In genomic region chr7:79780647-79781626, GRCm38 (mm10) we compare ENCODE assay signal across 8 mouse cellular contexts. TPM values are rescaled to one million over a fixed set of nuclear protein-coding genes. Genes with fewer than 3 reads are reported as not detected.
DNase-seq lines count a peak whose midpoint lies in the region; ATAC-seq and TF ChIP-seq lines count a peak whose summit lies in the region.

No protein-coding gene starts in this region.

- H3K9ac ChIP-seq in embryonic facial prominence, embryonic 12.5 days: no peak overlapping the region
- H3K9ac ChIP-seq in heart, adult 2 months (ENCODE audit: low read depth, low read length): peak overlapping the region; percentile 71
- no peak overlapping the region for H3K9ac ChIP-seq in limb, embryonic 11.5 days (ENCODE audit: low read length)
- no peak overlapping the region for H3K9ac ChIP-seq in midbrain, embryonic 12.5 days (replicated peaks)

- peak; percentile 92 for DNase-seq in 3T3-L1 (ENCODE audit: low read depth, low spot score)
- DNase-seq in adrenal gland, postnatal 25 days: peak; percentile 71
- DNase-seq in heart, adult 2 months: peak; percentile 78 to 82
- DNase-seq in kidney, adult 18-20 months: peak; percentile 87
- peak; percentile 87 for DNase-seq in limb, embryonic 11.5 days (ENCODE audit: low spot score)
- DNase-seq in right cerebral cortex, postnatal 4 days: peak; percentile 75

- no peaks in the 10 kb centered on the region for H3K79me2 ChIP-seq in heart, adult 2 months (replicated peaks; ENCODE audit: control insufficient read depth, insufficient read depth, low read length)

- no peak for TF ChIP-seq POLR2A in heart, adult 2 months (IDR thresholded peaks at IDR 0.05; ENCODE audit: insufficient read depth, low read depth, low read length)

- H3K27me3 ChIP-seq in embryonic facial prominence, embryonic 12.5 days: no peaks in the 10 kb centered on the region
- H3K27me3 ChIP-seq in heart, adult 2 months (ENCODE audit: control insufficient read depth, insufficient read depth, low read length): no peaks in the 10 kb centered on the region
- H3K27me3 ChIP-seq in limb, embryonic 11.5 days (ENCODE audit: control insufficient read depth, insufficient read depth, low read length): no peaks in the 10 kb centered on the region
- H3K27me3 ChIP-seq in midbrain, embryonic 12.5 days: peaks cover 9% of the 10 kb centered on the region; the same call in 1 of the 2 replicates

- no peaks in the 10 kb centered on the region for H3K36me3 ChIP-seq in embryonic facial prominence, embryonic 12.5 days
- H3K36me3 ChIP-seq in heart, adult 2 months (ENCODE audit: control insufficient read depth, insufficient read depth, low read length): no peaks in the 10 kb centered on the region
- no peaks in the 10 kb centered on the region for H3K36me3 ChIP-seq in limb, embryonic 11.5 days (ENCODE audit: control insufficient read depth, insufficient read depth, low read length)
- H3K36me3 ChIP-seq in midbrain, embryonic 12.5 days: no peaks in the 10 kb centered on the region

- H3K9me3 ChIP-seq in embryonic facial prominence, embryonic 12.5 days: no peaks in the 10 kb centered on the region
- H3K9me3 ChIP-seq in limb, embryonic 11.5 days (ENCODE audit: control insufficient read depth, low read length): no peaks in the 10 kb centered on the region
- H3K9me3 ChIP-seq in midbrain, embryonic 12.5 days: no peaks in the 10 kb centered on the region

- H3K4me2 ChIP-seq in embryonic facial prominence, embryonic 12.5 days (replicated peaks): peak overlapping the region; percentile 35
- H3K4me2 ChIP-seq in limb, embryonic 11.5 days (ENCODE audit: low read depth, severe bottlenecking): peak overlapping the region; percentile 18; the same call in 1 of the 2 replicates
- H3K4me2 ChIP-seq in midbrain, embryonic 12.5 days (replicated peaks): peak overlapping the region; percentile 30

- peak; percentile 97 for TF ChIP-seq CTCF in heart, adult 2 months (IDR thresholded peaks at IDR 0.05)

- no peak overlapping the region for H3K27ac ChIP-seq in embryonic facial prominence, embryonic 12.5 days
- H3K27ac ChIP-seq in heart, adult 2 months: peak overlapping the region; percentile 72
- no peak overlapping the region for H3K27ac ChIP-seq in limb, embryonic 11.5 days (replicated peaks; ENCODE audit: low read depth, low read length)
- H3K27ac ChIP-seq in midbrain, embryonic 12.5 days (replicated peaks): no peak overlapping the region

- H3K4me1 ChIP-seq in embryonic facial prominence, embryonic 12.5 days: no peaks in the 10 kb centered on the region; the same call in 1 of the 2 replicates
- peaks cover 4% of the 10 kb centered on the region for H3K4me1 ChIP-seq in heart, adult 2 months (ENCODE audit: control insufficient read depth, insufficient read depth, low read length)
- 0 out of 2 replicates have a peak, but pooled peaks cover 6% of the 10 kb centered on the region for H3K4me1 ChIP-seq in limb, embryonic 11.5 days (ENCODE audit: control insufficient read depth, insufficient read depth, low read length)
- 0 out of 2 replicates have a peak, but pooled peaks cover 7% of the 10 kb centered on the region for H3K4me1 ChIP-seq in midbrain, embryonic 12.5 days

- WGBS in embryonic facial prominence, embryonic 12.5 days: 28% methylated on average over 16 of the region's 16 CpGs
- WGBS in heart, adult 2 months: 18% methylated on average over 16 of the region's 16 CpGs
- WGBS in limb, embryonic 11.5 days: 30% methylated on average over 16 of the region's 16 CpGs
- 31% methylated on average over 16 of the region's 16 CpGs for WGBS in midbrain, embryonic 12.5 days

- ATAC-seq in embryonic facial prominence, embryonic 12.5 days (ENCODE audit: insufficient number of reproducible peaks, insufficient read depth, low FRiP score, low TSS enrichment): 0 out of 2 replicates have a peak, but pooled peaks have one; percentile 41
- ATAC-seq in limb, embryonic 11.5 days (ENCODE audit: insufficient number of reproducible peaks, low FRiP score, low TSS enrichment, low read depth): 0 out of 2 replicates have a peak, but pooled peaks have one; percentile 26
- peak; percentile 19; the same call in 1 of the 2 replicates for ATAC-seq in midbrain, embryonic 12.5 days (ENCODE audit: low FRiP score, low read depth)

- intact Hi-C loops in heart, adult 2 months (cut with DNase I): loop anchor here (5.0 kb wide), 1 partner anchor 136 kb away; no protein-coding TSS in a partner anchor

- no peak for TF ChIP-seq EP300 in heart, adult 2 months (IDR thresholded peaks at IDR 0.05; ENCODE audit: insufficient read depth, low read depth, low read length)

- H3K4me3 ChIP-seq in embryonic facial prominence, embryonic 12.5 days: peak overlapping the region; percentile 9; the same call in 1 of the 2 replicates
- peak overlapping the region; percentile 40 for H3K4me3 ChIP-seq in heart, adult 2 months
- no peak overlapping the region for H3K4me3 ChIP-seq in limb, embryonic 11.5 days (ENCODE audit: low read depth, low read length)
- no peak overlapping the region for H3K4me3 ChIP-seq in midbrain, embryonic 12.5 days

RNA-seq across cellular contexts. Expression of gene Mesp1, which starts 12.7 kb away (rescaled TPM):
- not detected in 2 replicates for total RNA-seq in adrenal gland, postnatal 25 days (2021)
- not detected in 2 replicates for polyA plus RNA-seq in embryonic facial prominence, embryonic 12.5 days (2016; fragmentation: Nextera tagmentation; extraction: Ambion mirVana)
- not detected for total RNA-seq in heart, adult 2 months (2021)
- polyA plus RNA-seq in heart, adult 2 months (2012; rRNA removed): not detected in 2 replicates
- polyA plus RNA-seq in limb, embryonic 11.5 days (2014; fragmentation: Nextera tagmentation; extraction: Ambion mirVana): not detected in 2 replicates
- not detected in 2 replicates for polyA plus RNA-seq in midbrain, embryonic 12.5 days (2016; fragmentation: Nextera tagmentation; extraction: Ambion mirVana)

RNA-seq across cellular contexts. Expression of gene Mesp2, which starts 29.6 kb away (rescaled TPM):
- total RNA-seq in adrenal gland, postnatal 25 days (2021): 0.30 TPM in 1 of 2 replicates, not detected in the other
- polyA plus RNA-seq in embryonic facial prominence, embryonic 12.5 days (2016; fragmentation: Nextera tagmentation; extraction: Ambion mirVana): 0.15 and 0.22 TPM in 2 replicates
- total RNA-seq in heart, adult 2 months (2021): under 1 TPM in 1 of 2 experiments, not detected in 1; 0.13 TPM
- 0.06 and 0.12 TPM in 2 replicates for polyA plus RNA-seq in heart, adult 2 months (2012; rRNA removed)
- 0.13 and 0.32 TPM in 2 replicates for polyA plus RNA-seq in limb, embryonic 11.5 days (2014; fragmentation: Nextera tagmentation; extraction: Ambion mirVana)
- 0.20 and 0.46 TPM in 2 replicates for polyA plus RNA-seq in midbrain, embryonic 12.5 days (2016; fragmentation: Nextera tagmentation; extraction: Ambion mirVana)

RNA-seq across cellular contexts. Expression of gene Wdr93, which starts 38.0 kb away (rescaled TPM):
- total RNA-seq in adrenal gland, postnatal 25 days (2021): 1.7 and 2.1 TPM in 2 replicates
- 0.56 TPM in 1 of 2 replicates, not detected in the other for polyA plus RNA-seq in embryonic facial prominence, embryonic 12.5 days (2016; fragmentation: Nextera tagmentation; extraction: Ambion mirVana)
- total RNA-seq in heart, adult 2 months (2021): under 1 TPM in 1 of 2 experiments, not detected in 1; 0.10 TPM
- polyA plus RNA-seq in heart, adult 2 months (2012; rRNA removed): 0.20 and 0.31 TPM in 2 replicates
- polyA plus RNA-seq in limb, embryonic 11.5 days (2014; fragmentation: Nextera tagmentation; extraction: Ambion mirVana): 0.07 TPM in 1 of 2 replicates, not detected in the other
- 0.13 and 0.34 TPM in 2 replicates for polyA plus RNA-seq in midbrain, embryonic 12.5 days (2016; fragmentation: Nextera tagmentation; extraction: Ambion mirVana)

RNA-seq across cellular contexts. Expression of gene Pex11a, which starts 38.0 kb away (rescaled TPM):
- 42.6 and 59.9 TPM in 2 replicates for total RNA-seq in adrenal gland, postnatal 25 days (2021)
- 10.3 and 11.9 TPM in 2 replicates for polyA plus RNA-seq in embryonic facial prominence, embryonic 12.5 days (2016; fragmentation: Nextera tagmentation; extraction: Ambion mirVana)
- total RNA-seq in heart, adult 2 months (2021): 10 to 100 TPM; 18.1 to 19.0 TPM
- polyA plus RNA-seq in heart, adult 2 months (2012; rRNA removed): 16.4 and 21.9 TPM in 2 replicates
- polyA plus RNA-seq in limb, embryonic 11.5 days (2014; fragmentation: Nextera tagmentation; extraction: Ambion mirVana): 9.7 and 14.9 TPM in 2 replicates
- polyA plus RNA-seq in midbrain, embryonic 12.5 days (2016; fragmentation: Nextera tagmentation; extraction: Ambion mirVana): 8.1 and 8.8 TPM in 2 replicates

RNA-seq across cellular contexts. Expression of gene Plin1, which starts 48.2 kb away (rescaled TPM):
- total RNA-seq in adrenal gland, postnatal 25 days (2021): 312 and 334 TPM in 2 replicates
- polyA plus RNA-seq in embryonic facial prominence, embryonic 12.5 days (2016; fragmentation: Nextera tagmentation; extraction: Ambion mirVana): 0.13 TPM in 1 of 2 replicates, not detected in the other
- total RNA-seq in heart, adult 2 months (2021): 10 to 100 TPM in 1 of 2 experiments, 1 to 10 TPM in 1; 6.8 to 10.4 TPM
- polyA plus RNA-seq in heart, adult 2 months (2012; rRNA removed): 30.5 and 55.2 TPM in 2 replicates
- polyA plus RNA-seq in limb, embryonic 11.5 days (2014; fragmentation: Nextera tagmentation; extraction: Ambion mirVana): not detected in 2 replicates
- not detected in 2 replicates for polyA plus RNA-seq in midbrain, embryonic 12.5 days (2016; fragmentation: Nextera tagmentation; extraction: Ambion mirVana)

Comparison
In these comparisons a context has a peak if more than half of its experiments do, and no peak if none do; other contexts are left out.
1. H3K4me3 ChIP-seq: peak in embryonic facial prominence, embryonic 12.5 days (single experiment) and heart, adult 2 months (single experiment); none in limb, embryonic 11.5 days (single experiment) and midbrain, embryonic 12.5 days (single experiment).
2. Peak in every context shown above with its lines, with median percentiles within 50 percentile points of each other: DNase-seq, ATAC-seq and H3K4me2 ChIP-seq.